Mouse (Mus musculus) lung, embryonic 15.5 days (tissue): ENCODE measurements at regions not wholly inside any gene's neighbourhood (a gene's known extent, or its start where the extent isn't known, plus 50 kb on each side); places are given as distances from the start of the nearest gene placed in this dataset.

ENCODE experiments used
- ATAC-seq: fragments of 200-750 bp; cut with Nextera tagmentation; 2 replicates; pipeline ENCODE4 v1.8.0; 2017; ENCODE audit warnings: moderate number of reproducible peaks, borderline replicate concordance; ENCODE audit not compliant: low FRiP score, low TSS enrichment; ENCODE audit errors: extremely low read depth
- H3K27ac ChIP-seq: fragments of 300-500 bp; sonication (generic); 2 replicates; pipeline ENCODE4 v1.5.1; 2015; ENCODE audit warnings: moderate library complexity, mild to moderate bottlenecking, inconsistent platforms
- H3K27me3 ChIP-seq: fragments of 300-500 bp; sonication (generic); 2 replicates; pipeline ENCODE4 v1.6.1; 2015; ENCODE audit warnings: inconsistent platforms
- H3K36me3 ChIP-seq: fragments of 300-500 bp; sonication (generic); 2 replicates; pipeline ENCODE4 v1.6.1; 2015; ENCODE audit warnings: inconsistent platforms
- H3K4me1 ChIP-seq: fragments of 300-500 bp; sonication (generic); 2 replicates; pipeline ENCODE4 v1.6.1; 2015; ENCODE audit warnings: inconsistent platforms
- H3K4me2 ChIP-seq: fragments of 300-500 bp; sonication (generic); 2 replicates; pipeline ENCODE4 v1.6.1; 2015; ENCODE audit warnings: inconsistent platforms, mild to moderate bottlenecking, moderate library complexity
- H3K4me3 ChIP-seq: fragments of 300-500 bp; sonication (generic); 2 replicates; pipeline ENCODE4 v1.5.1; 2015; ENCODE audit warnings: mild to moderate bottlenecking, inconsistent platforms
- H3K9ac ChIP-seq: fragments of 300-500 bp; sonication (generic); 2 replicates; pipeline ENCODE4 v1.6.1; 2015; ENCODE audit warnings: inconsistent platforms
- H3K9me3 ChIP-seq: fragments of 300-500 bp; sonication (generic); 2 replicates; pipeline ENCODE4 v1.6.1; 2016; ENCODE audit warnings: inconsistent platforms
- WGBS: fragments of 180-500 bp; shearing (Covaris S2); methylation state at CpG from one replicate; pipeline ENCODE4 v1.1.7; 2015; 5-methylcytosine and 5-hydroxymethylcytosine counted together

GRCm38 (mm10) chr12:90876230-90877005 lies 138.2 kb upstream of the Dio2 start:
- Histone ChIP-seq H3K4me1 (0 out of 2 replicates have a peak, but pooled peaks cover 3% of the 10 kb centered on the region), H3K27ac (no peak overlapping the region), H3K9ac (no peak overlapping the region), H3K36me3 (no peaks in the 10 kb centered on the region), H3K27me3 (no peaks in the 10 kb centered on the region), H3K4me3 (no peak overlapping the region), H3K9me3 (no peaks in the 10 kb centered on the region), H3K4me2 (no peak overlapping the region)
- peak; percentile 69; the same call in 1 of the 2 replicates for ATAC-seq
- 43% methylated on average over 5 of the region's 5 CpGs for WGBS

- Histone ChIP-seq H3K27me3 (no peaks in the 10 kb centered on the region), H3K4me2 (no peak overlapping the region), H3K9me3 (no peaks in the 10 kb centered on the region), H3K27ac (no peak overlapping the region), H3K9ac (no peak overlapping the region), H3K4me1 (0 out of 2 replicates have a peak, but pooled peaks cover 3% of the 10 kb centered on the region), H3K4me3 (no peak overlapping the region), H3K36me3 (no peaks in the 10 kb centered on the region)
- WGBS = 78% methylated on average over 3 of the region's 3 CpGs
- no peak for ATAC-seq
Measured at GRCm38 (mm10) chr12:90874840-90875239, 136.6 kb upstream of the Dio2 start.

DNA sequence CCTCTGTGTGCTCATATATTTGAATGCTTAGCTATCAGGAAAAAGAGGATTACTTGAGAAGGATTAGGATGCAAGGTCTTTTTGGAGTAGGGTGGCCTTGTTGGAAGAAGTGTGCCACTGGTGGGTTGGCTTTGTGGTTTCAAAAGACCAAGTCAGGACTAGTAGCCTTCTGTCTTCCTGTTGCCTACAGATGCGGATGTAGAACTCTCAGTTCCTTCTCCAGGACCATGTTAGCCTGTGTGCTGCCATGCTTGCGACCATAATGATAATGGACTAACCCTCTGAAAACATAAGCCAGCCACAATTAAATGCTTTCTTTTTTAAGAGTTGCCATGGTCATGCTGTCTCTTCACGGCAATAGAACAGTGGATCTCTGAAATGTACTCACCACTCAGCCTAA lies 135.7 kb upstream of the Dio2 start:
- no peak overlapping the region for H3K4me3 ChIP-seq
- H3K4me1 ChIP-seq = 0 out of 2 replicates have a peak, but pooled peaks cover 3% of the 10 kb centered on the region
- no peak overlapping the region for H3K27ac ChIP-seq
- H3K36me3 ChIP-seq = no peaks in the 10 kb centered on the region
- H3K27me3 ChIP-seq = no peaks in the 10 kb centered on the region
- H3K9me3 ChIP-seq = no peaks in the 10 kb centered on the region
- WGBS = 84% methylated on average over 3 of the region's 3 CpGs
- no peak overlapping the region for H3K4me2 ChIP-seq
- ATAC-seq = no peak
- H3K9ac ChIP-seq = no peak overlapping the region

GRCm38 (mm10) chr12:90866597-90866996 lies 128.4 kb upstream of the Dio2 start:
- ATAC-seq = peak; percentile 67; the same call in 1 of the 2 replicates

DNA sequence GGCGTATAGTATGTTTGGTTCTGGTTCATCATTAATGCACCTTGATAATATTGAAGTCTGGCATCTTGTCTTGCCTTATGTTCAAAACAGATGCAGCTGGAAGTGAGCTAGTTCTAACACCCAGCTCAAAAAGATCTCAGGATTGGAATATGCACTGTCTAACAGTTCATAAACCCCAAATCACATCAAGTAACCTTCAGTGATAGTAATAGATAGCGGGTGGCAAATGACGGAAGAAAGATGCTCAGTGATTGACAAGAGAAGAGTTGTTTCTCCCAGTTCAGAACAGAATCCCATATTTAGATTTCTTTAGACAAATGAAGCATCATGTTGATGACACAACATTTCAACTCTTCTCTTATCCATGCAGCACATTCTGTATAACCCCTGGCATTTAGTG lies 124.4 kb upstream of the Dio2 start:
- Histone ChIP-seq H3K9me3 (no peaks in the 10 kb centered on the region), H3K4me1 (0 out of 2 replicates have a peak, but pooled peaks cover 3% of the 10 kb centered on the region), H3K4me2 (no peak overlapping the region), H3K4me3 (no peak overlapping the region), H3K36me3 (no peaks in the 10 kb centered on the region), H3K27ac (no peak overlapping the region), H3K9ac (no peak overlapping the region), H3K27me3 (no peaks in the 10 kb centered on the region)
- WGBS = 75% methylated on average over 3 of the region's 3 CpGs
- ATAC-seq = peak; percentile 44; the same call in 1 of the 2 replicates

More at GRCm38 (mm10) chr12:90866597-90866996, 128.4 kb upstream of the Dio2 start:
- no peak overlapping the region for H3K4me3 ChIP-seq
- 0 out of 2 replicates have a peak overlapping the region, but pooled peaks have one; percentile 9 for H3K27ac ChIP-seq
- H3K9me3 ChIP-seq = no peaks in the 10 kb centered on the region
- H3K4me1 ChIP-seq = 0 out of 2 replicates have a peak, but pooled peaks cover 3% of the 10 kb centered on the region
- H3K36me3 ChIP-seq = no peaks in the 10 kb centered on the region
- H3K9ac ChIP-seq = no peak overlapping the region
- no peaks in the 10 kb centered on the region for H3K27me3 ChIP-seq
- 22% methylated on average over 4 of the region's 4 CpGs for WGBS
- no peak overlapping the region for H3K4me2 ChIP-seq

DNA sequence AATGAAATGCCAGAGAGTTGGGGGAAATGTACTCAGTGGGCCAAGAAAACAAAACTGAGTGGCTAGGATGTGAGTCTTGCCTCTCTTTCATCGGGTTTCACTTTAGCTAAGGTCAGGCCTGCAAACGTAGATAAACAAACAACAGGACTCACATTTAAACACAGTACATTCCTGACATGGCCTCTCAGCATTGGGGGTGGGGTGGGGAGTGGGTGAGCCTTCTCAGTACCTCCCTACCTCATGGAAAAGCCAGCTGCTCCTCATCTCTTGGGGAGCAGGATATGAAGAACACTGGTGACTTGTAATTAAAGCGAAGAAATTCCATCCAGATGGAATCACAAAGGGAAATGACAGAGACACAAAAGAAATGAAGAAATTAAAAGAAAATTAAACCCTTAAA lies 119.5 kb upstream of the Dio2 start:
- Histone ChIP-seq H3K4me2 (no peak overlapping the region), H3K36me3 (no peaks in the 10 kb centered on the region), H3K9ac (no peak overlapping the region), H3K9me3 (no peaks in the 10 kb centered on the region), H3K27ac (no peak overlapping the region), H3K4me3 (no peak overlapping the region), H3K27me3 (no peaks in the 10 kb centered on the region), H3K4me1 (no peaks in the 10 kb centered on the region)
- peak; percentile 55; the same call in 1 of the 2 replicates for ATAC-seq
- WGBS = 15% methylated on average over 3 of the region's 3 CpGs

GRCm38 (mm10) chr12:90810666-90811065 lies 72.4 kb upstream of the Dio2 start:
- H3K4me2 ChIP-seq = no peak overlapping the region
- H3K4me3 ChIP-seq = no peak overlapping the region
- ATAC-seq = no peak
- 57% methylated on average over 6 of the region's 6 CpGs for WGBS
- H3K27ac ChIP-seq = no peak overlapping the region
- H3K9ac ChIP-seq = no peak overlapping the region
- H3K4me1 ChIP-seq = no peaks in the 10 kb centered on the region
- no peaks in the 10 kb centered on the region for H3K27me3 ChIP-seq
- H3K36me3 ChIP-seq = no peaks in the 10 kb centered on the region
- H3K9me3 ChIP-seq = no peaks in the 10 kb centered on the region

DNA sequence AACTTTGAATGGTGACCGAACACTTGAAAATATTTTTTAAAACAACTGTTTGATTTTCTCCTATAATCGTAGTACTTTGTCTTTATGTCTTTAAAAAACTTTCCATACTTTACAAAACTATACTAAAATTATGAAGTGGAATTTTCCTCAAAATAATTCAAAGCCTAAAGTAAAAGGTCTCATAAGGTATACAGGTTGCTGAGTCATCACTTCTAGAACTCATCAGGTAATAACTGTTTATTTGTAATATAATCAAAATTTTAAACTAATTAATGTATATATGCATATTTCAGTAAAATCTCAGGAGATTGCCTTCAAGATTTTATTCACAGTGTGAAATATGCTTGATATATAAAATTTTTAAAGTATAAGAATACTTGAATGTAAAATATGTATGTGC lies 52.3 kb upstream of the Dio2 start:
- H3K9me3 ChIP-seq = no peaks in the 10 kb centered on the region
- H3K36me3 ChIP-seq = no peaks in the 10 kb centered on the region
- ATAC-seq = no peak
- no peak overlapping the region for H3K4me2 ChIP-seq
- H3K27ac ChIP-seq = no peak overlapping the region
- 89% methylated on average over 2 of the region's 2 CpGs for WGBS
- H3K4me3 ChIP-seq = no peak overlapping the region
- H3K9ac ChIP-seq = no peak overlapping the region
- no peaks in the 10 kb centered on the region for H3K27me3 ChIP-seq
- no peaks in the 10 kb centered on the region for H3K4me1 ChIP-seq
